Mouse (Mus musculus) mouse embryonic stem cell (cell line): ENCODE results near the gene Ephb2.

Experiments
- in situ Hi-C, 2 experiments: fragments of 300-500 bp; cut with MboI; formaldehyde crosslinking; loops; 1 replicate in 1 of 2; 3 replicates in 1 of 2; pipeline ENCODE4 v1.14.3; 2019 to 2020; ENCODE audit warnings: low sequenced_read_pairs in 2 of 2, low pct_unique_long_range_greater_than_20kb in 1 of 2, mixed read lengths in 1 of 2; ENCODE audit not compliant: unreplicated experiment in 1 of 2

Gene Ephb2

DNA sequence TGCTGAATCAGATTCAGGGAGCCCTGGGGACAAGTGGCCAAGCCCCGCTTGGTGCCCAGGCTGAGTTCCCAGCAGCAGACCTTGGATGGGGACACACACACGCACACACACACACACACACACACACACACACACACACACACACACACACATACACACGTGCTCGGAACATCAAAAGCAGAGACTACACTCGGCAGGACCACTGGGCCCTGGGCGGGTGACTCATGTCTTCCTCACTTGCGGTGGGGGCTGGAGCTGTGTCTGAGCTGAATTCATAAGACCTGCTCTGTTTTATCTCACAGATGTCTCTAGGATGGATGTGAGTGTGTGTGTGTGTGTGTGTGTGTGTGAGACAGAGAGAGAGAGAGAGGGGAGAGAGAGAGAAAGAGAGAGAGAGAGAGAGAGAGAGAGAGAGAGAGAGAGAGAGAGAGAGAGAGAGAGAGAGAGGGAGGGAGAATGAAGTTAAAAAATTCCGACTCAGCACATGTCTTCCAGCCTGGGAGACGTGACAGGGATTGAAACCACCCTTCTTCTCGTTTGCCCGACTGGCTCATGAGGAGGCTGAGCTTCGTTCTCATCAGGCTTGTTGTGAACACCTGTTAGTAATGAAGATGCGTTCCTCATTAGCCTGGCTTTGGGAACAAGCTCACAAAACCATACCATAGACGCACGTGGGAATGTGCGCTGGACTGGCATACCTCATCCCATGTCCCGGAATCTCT, 113.3 kb downstream of the Ephb2 start:
- in situ Hi-C loops = no loop called here

DNA sequence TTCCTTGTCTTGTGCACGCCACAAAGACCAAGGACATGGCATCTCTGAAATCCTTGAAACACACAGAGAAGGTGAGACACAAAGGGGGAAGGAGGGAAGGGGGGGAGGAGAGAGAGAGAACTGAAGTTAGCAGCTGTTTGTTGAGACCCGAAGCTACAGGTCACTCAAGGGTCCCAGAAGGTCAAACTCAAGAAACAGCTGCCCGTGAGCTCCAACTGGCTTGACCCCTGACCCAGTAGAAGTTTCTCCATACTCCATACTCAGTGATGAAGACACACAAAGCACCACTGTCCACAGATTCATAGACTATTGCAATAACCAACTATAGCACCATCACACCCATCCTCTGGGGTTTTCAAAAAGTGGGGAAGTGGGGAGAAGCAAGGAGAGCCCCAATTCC, 113.9 kb downstream of the Ephb2 start:
- in situ Hi-C loops = no loop called here

DNA sequence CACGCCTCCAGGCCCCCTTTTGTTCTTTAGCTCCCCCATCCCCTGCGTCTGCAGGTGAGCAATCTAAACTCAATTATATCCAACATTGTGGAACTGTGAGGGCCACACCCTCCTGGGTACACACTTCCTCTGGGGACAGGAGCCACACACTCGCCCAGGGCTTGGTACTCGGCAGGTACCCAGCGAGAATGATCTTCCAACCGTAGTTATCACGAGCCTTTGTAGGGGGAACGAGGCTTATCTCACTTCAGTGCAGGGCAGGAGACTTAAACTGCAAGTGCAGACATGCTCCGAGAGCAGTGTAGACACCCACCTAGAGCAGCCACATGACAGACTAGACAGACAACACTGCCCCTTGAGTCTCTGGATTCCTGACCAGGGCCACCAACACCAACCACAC, 115.8 kb downstream of the Ephb2 start:
- in situ Hi-C loops = no loop called here

DNA sequence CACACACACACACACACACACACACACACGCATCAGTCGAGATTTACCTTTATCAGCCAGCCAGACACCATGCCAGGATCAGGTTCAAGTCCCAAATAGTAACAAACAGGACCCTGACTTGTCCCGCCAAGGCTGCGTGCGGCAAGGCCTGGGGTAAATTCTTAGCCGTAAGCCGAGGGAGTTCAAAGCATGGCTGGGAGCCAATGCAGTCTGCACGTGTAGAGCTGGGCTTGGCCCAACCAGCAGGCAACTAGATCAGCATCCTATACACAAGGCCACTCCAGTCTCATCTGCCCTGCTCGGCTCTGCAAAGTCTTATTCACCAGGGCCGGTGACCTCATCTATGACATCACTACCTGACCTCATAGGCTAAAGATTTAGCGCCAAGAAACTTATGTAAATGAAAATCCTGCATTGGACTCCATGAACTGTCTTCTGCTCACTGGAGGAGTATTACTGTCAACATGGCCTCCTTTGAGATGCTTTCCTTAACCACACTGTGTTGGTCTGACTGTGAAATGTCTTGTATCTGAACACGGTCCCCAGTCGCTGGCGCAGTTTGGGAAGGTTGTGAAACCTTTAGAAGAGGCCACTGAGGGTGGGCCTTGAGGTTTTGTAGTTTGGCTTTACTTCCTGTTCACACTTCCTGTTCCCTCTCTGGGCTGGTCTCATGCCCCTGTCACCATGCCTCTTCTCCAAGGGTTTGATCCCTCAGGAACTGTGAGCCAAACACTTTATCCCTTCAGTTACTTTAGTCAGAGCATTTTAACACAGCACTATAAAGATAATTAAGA, 117.4 kb downstream of the Ephb2 start:
- in situ Hi-C loops = no loop called here

DNA sequence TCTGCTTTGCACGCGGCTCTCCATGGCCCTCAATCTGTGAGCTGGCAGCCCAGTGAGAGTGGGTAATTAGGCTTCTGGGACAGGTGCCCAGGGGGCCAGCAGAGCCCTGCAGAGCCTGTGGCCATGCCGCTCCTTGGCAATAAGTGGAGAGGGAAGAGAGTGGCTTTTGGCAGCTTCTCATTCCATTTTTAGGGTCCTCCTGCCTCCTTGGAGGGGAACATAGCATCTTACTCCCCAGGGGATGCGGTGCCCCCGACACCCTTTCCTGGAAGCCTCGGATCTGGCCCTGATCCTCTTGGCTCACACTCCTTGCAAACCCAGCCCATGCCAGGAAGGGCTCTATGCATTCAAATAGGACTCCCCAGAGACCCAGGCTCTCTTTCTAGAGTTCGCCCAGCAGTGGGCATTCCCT, 119.2 kb downstream of the Ephb2 start:
- in situ Hi-C loops = no loop called here

DNA sequence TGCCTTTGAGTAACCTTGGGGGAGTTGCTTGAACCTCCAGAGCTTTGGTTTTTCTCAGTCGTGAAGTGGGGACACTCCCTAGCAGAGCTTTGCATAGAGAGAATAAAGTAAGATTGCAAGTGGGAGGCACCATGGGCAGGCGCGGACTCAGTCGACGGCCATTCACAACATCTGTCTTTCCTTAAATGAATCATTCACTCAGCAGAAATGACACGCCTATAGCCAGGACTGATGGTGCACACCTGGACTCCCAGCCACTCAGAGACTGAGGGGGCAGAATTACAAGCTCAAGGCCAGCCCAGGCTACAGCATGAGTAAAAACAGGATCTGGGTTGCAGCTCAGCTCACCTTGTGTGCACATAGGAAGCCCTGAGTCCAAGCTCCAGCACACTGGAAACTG, 121.3 kb downstream of the Ephb2 start:
- in situ Hi-C loops = no loop called here

DNA sequence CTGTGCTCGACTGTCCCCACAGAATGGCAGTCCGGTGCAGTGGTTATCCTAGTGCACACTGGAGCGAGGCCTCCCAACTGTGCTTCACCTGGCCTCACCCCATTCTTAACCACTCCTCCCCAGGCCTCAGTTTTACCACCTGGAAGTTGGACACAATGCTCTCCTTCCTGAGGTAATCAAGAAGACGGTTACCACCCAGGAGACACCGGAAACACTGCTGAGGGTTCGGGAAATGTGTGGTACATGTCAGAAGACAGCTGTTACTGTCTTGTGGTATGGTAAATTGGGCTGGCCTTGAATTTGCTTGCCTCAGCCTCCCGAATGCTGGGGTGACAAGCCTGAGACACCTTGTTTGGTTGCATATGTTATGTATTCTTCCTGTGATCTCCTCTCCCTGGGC, 121.9 kb downstream of the Ephb2 start:
- in situ Hi-C loops = no loop called here

DNA sequence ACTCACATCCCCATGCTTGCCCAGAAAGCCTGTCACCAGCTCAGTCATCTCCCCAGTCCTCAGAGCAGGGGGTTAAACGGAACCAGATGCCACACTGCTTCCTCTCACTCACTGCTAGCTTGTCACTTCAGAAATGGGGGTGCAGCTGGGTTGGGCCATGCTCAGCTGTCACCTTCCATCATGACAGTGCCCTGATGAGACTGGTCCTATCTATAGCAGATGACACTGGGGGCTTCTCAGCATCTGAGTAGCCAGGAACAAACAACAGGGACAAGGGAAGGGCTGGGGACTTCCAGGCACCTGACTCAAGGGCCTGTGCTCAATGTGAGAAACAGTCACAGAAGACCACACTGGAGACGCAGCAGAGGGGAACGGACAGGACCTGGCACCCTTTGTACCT, 122.4 kb downstream of the Ephb2 start:
- in situ Hi-C loops = no loop called here

DNA sequence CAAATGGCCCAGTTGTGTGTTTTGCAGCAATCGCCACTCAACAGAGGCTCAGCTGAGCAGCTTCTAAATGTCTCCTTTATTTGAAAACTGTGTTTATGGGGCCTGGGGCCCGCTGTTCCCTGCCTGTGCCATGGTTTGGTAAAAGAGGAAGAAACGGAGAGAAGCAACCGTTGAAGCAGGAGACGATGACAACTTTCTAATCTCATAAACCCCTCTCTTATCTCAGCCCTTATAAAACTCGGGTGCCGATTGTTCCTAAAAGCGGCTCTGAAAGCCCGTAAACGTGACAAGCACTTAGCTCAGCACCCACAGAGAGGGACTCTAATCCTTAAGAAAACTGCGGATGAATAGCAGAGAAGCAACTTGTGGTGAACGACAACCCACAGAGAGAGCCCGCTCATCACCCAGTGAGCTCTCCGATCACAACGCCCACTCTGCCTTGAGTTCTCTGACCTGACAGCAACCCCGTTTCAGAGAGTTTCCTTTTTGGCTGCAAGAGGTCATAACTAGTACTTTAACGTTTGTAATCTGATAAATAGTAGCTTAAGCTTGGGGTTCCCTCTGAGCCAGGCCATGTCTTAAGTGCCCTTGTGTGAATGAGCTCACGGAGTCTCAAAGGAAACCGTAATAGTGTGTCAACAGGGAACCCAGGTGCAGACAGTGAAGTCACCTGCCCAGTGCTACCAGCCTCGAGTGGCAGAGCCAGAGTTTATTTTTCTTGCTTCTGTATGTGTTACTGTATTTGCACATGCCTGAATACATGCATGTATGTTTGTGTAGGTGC, 123.6 kb downstream of the Ephb2 start:
- in situ Hi-C loops = no loop called here

DNA sequence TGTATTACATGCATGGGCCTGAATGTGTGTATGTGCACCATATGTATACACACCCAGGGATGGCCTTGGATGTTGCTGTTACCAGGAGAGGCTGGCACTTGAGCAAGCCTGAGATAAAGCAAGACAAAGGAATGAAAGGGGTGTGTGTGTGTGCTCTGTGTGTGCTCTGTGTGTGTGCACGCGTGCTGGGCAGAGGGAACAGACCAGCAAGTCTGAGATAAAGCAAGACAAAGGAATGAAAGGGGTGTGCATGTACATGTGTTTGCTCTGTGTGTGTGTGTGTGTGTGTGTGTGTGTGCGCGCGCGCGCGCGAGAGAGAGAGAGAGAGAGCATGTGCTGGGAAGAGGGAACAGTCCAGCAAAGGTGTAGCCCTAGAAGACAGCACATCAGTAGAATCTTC, 125.4 kb downstream of the Ephb2 start:
- in situ Hi-C loops = no loop called here

DNA sequence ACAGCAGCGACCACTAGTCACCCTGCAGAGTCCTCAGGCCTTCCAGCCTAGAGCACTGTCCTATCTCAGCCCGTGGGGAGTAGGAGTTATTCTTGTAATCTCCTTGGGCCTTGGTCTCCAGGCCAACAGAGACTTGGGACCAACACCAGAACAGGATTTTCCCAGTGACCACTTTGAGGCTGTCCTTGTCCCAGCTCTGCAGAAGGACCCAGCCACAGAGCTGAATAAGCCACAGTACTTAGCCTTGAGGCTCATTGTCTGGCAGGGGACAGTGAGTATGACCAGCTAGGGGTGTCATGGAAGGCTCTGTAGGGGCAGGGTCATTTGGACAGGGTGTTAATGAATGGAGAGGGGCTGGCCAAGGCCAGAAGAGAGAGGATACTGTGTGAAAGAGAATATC, 126.8 kb downstream of the Ephb2 start:
- in situ Hi-C loops = no loop called here

DNA sequence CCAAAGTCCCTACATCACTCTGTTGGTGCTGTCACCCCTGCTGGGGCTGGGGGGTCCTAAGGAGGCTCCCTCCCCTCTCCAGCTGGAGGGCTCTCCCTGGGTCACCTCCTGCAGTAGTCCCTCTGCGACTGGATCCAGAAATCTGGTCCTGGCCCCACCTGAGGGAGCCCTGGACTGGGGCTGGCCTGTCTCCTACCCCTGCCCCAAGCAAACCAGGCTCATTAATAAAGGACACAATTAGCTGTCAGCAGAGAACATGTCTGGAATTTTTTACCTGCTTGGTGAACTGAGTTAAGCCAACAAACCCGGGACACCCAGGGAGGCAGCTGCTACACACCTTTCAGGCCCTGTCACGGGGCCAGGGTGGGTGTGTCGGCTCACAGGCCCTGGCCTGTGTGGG, 129.1 kb downstream of the Ephb2 start:
- in situ Hi-C loops = no loop called here

DNA sequence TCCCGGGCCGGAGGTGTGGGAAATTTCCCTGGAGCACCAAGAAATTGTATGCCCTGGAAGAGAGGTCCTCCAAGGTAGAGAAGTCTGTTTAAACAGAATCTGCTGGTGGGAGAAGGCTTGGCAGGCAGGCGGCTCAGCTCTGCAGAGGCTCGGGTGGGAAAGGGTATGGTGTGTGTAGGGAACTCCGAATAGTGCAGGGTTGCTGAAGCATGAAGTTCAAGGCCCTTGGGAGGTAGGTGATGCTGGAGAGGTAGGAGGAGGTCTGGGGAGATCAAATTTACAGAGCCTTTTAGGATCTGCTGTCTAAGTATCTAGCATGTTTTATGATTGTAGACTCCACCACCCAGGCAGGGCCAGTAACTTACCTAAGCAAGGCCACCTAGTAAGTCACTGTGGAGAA, 130.7 kb downstream of the Ephb2 start:
- in situ Hi-C loops = no loop called here

DNA sequence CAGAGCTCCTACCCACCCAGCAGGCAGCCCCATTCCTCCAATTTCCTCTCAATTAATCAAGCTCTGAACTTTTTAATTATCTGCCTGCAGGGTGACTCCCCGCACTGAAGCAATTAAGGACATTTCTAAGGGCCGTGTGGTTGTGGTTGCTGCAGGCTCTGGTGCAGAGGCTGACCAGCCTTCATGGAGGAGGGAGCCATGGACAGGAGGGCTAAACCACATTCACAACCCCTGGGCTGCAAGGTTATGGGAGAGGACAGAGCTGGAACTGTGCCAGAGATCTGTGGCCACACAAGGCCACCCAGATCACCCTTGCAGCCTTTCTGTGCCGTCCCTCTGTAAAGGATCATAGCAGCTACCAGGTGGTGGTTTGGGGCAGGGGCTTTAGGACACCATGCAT, 131.2 kb downstream of the Ephb2 start:
- in situ Hi-C loops = no loop called here

DNA sequence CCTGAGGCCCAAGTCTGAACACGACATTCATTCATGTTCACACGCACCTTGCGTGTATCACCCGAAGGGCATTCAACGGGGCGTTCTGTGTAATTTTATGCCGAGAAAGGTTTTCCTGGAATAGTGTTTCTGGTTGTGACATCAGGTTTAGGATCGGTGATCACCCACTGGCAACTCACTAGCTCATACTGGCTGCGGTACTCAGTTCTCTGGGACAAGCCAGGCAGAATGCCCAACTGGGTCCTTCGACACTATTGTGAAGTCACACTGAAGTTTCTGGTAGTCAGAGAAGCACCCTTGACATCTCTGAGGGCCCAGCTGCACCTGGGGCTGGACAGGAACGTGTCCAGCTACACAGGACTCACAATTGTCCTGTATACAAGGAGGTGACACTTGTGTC, 132.4 kb downstream of the Ephb2 start:
- in situ Hi-C loops = no loop called here

DNA sequence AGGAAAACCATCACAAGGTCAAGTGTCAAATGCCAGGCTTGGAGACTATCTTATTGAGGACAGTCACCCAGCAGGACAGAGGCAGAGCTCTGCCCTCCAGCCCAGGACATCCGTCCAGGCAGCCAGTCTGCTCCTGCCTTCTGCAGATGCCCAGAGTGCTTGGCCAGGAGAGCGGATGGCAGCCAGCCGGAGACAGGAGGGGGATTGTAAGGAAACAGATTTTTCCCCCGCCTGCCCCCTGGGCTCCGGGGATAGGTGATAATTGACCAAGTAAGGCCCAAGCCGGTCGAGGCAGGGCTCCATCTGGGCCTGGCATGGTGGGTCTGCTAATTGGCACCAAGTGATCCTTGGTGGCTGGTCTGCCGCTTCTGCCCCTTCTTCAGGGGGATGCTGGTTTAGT, 133.3 kb downstream of the Ephb2 start:
- in situ Hi-C loops = no loop called here

DNA sequence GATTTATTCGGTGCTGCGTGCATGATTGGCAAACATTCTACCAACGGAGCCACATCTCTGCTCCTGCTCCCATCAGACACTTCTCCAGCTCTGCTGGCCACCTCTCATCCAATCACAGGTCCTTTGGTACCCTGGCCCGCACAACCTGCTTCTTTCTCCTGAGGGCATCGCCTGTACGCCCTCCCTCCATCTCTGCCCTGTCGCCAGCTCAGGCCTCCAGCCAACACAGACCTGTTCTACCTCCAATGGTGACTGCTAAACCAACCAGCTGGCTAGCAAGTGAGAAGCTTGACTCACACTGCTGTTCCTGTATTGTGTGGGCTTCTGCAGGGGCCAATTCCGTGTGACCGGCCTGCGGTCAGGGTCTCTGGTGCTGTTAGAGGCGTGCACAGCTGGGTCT, 134.6 kb downstream of the Ephb2 start:
- in situ Hi-C loops = no loop called here

DNA sequence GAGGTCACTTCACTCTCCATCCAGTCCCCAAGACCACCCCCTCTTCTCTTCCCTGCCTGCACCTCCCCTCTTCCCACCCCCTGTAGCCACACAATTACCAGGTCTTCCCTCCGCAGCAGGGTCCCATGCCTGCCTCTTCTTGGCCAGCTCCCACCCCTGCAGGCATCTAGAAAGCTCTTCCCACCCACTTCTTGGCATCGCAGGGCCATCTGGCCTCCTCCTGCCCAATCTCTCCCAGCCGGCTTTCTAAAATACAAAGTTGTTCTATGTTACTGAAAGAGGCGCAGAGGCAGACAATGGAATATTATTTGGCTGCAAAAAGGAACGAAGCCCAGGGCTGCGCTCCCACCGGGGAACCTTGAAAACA, 136.7 kb downstream of the Ephb2 start:
- in situ Hi-C loops = no loop called here

DNA sequence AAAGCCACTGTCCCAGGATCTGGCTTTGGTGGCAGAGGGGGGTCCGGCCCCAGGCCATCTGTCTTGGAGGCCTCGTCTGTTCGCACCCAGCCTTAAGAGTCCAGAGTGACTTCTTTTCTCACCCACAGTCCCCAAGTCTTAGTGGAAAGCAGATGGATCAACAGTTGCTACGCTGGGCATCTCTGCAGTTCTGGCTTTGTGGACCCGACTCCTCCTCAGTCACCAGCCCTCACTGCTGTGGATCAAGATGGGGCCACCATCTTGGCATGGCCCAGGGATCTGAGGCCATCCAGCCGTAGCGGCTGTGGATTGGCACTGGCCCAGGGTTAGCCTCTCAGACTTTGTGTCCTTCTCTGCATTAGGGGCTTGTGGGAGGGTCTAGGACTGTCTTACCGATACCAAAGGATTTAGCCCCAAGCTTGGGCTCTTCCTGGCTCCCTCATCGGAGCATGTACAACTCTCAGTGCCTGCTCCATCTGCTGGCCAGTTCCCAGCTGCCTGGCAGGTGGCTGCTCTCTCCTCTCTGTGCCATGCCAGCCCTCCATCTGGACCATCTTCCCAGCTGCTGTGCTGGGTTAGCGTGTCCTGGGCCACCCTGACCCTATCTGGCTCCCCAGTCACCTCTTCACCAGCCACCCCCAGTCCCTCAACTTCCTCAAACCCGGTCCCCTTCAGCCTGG, 137.2 kb downstream of the Ephb2 start:
- in situ Hi-C loops = no loop called here
